Mouse (Mus musculus): ENCODE data around the gene Rab5c.

Rab5c gene

DNA sequence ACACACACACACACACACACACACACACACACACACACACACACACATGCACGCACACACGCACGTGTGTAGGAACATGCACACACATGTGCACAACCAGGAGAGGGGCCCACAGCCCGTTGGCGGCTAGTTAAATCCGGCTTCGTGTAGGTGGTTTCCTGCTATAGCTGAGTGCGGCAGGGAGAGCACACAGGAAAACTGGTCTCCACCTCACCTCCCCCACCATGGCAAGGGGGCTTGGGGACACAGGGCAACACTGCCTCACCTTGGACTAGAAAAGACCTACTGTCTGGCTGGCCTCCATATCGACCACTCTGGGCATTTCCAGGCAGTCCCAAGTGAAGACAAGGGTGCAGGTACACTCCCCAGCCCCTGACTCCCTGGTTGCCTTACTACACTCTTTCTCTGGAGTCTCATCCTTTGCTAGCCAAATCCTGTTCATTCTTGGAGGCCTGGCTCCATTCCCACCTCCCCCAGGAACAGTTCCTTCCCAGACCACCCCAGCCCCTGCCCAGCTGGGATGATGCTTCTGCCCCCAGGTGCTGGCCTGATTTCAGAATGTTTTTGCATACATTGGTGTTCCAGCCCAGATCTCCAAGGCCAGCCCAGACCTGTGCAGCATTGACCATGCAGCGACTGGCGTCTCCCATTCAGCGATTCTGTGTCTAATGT, 16.1 kb upstream of the Rab5c start:
- in situ Hi-C loops (cut with MboI, MseI), result no loop called here

- in situ Hi-C loops (cut with MboI, MseI), result no loop called here
Measured at GRCm38 (mm10) chr11:100752294-100752693, 14.3 kb upstream of the Rab5c start.

- in situ Hi-C loops (cut with MboI, MseI), result no loop called here
Measured at GRCm38 (mm10) chr11:100750127-100750526, 12.1 kb upstream of the Rab5c start.

DNA sequence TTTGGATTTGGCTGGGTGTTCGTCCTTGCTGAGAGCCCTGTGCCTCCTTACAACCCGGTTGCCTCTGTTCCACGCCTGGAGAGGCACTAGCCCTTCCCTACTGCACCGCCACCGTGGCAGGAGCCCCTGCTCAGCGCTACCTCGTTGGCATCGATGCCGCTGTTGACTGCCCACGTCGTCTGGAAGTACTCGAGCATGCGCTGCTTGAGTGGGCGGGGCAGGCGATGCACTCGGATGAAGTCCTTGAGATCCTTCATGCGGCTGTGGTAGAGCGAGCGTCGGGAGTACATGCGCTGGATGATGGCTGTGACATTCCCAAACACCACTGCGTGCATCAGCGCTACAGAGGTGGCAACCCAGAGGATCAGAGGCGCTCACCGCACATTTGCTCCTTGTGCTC, 11.5 kb upstream of the Rab5c start:
- in situ Hi-C loops (cut with MboI, MseI), result no loop called here

- in situ Hi-C loops (cut with MboI, MseI), result no loop called here
Measured at GRCm38 (mm10) chr11:100748620-100749019, 10.6 kb upstream of the Rab5c start.

GRCm38 (mm10) chr11:100747114-100747513, 9.1 kb upstream of the Rab5c start:
- in situ Hi-C loops (cut with MboI, MseI), result no loop called here

DNA sequence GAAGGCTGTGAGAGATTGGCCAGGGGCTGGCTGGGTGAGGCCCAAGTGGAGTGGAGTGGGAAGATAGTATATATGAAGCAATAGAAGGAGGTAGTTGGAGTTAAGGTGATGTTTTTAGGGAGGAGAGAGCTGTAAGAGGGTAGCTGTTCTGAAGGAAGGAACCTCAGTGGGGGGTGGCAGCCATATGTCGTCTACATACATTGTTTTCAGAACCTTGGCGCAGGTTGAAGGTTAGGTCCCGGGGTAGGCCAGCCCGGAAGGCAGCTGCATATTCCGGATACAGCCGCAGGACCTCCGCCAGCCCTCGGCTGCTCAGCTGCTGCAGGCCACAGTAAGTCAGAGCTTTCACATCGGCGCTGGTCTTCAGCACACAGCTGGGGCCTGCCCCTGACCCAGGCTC, 8.5 kb upstream of the Rab5c start:
- in situ Hi-C loops (cut with MboI, MseI), result no loop called here

DNA sequence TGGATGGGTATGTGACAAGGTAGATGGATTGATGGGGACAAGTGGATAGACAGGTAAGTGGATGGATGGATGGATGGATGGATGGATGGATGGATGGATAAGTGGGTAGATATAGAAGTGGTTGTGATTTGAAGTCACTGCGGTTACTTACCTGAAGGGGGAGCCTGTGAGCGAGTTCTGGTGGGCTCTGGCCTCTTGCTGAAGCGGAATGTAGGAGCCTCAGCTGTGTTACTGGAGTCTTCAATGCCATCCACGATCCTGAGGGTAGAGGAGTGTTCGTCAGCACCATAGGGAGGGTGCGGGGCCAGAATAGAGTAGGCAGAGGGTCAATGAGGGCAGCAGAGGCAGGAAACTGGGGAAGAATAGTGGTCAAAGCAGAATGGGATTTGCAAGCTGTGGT, 7.1 kb upstream of the Rab5c start:
- in situ Hi-C loops (cut with MboI, MseI), result no loop called here

- in situ Hi-C loops (cut with MboI, MseI), result no loop called here
Measured at GRCm38 (mm10) chr11:100741348-100741747, 3.3 kb upstream of the Rab5c start.

DNA sequence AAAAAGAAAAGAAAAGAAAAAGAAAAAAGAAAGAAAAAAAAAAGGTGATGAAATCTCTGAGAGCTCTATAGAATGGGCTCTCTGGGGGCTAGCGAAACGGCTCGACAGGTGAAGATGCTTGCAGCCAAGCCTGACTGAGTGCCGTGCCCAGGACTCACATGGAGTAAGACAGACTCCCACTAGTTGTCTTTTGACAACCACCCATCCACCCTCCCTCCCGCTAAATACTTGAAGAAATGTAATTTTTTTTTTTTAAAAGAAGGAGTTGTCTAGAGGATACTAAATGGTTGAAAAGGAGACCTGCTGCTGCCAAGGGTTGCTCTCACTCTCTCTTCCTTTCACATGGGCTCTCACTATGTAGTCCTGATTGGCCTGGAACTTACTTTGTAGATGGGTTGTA, 734 bp upstream of the Rab5c start:
- in situ Hi-C loops (cut with MboI, MseI), result no loop called here

GRCm38 (mm10) chr11:100737105-100737733, 796 bp downstream of the Rab5c start:
- in situ Hi-C loops (cut with MboI, MseI), result no loop called here

DNA sequence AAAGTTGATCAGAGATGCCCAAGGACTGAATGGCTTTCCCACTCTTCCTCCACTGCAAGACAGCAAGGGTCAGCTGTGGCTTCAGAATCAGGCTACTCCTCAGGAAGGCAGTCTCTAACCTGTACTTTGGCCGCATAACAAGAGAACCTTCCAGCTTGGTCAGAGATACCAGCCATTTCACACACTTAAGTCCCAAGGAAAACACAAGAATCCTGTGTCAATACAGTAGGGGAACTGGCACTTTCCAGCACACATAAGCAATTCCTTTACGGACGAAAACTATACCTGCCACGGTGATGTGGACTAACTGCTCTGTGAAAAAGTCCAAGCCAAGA, 1.3 kb downstream of the Rab5c start:
- in situ Hi-C loops (cut with MboI, MseI), result no loop called here

- in situ Hi-C loops (cut with MboI, MseI), result no loop called here
Measured at GRCm38 (mm10) chr11:100735954-100736745, 1.9 kb downstream of the Rab5c start.

DNA sequence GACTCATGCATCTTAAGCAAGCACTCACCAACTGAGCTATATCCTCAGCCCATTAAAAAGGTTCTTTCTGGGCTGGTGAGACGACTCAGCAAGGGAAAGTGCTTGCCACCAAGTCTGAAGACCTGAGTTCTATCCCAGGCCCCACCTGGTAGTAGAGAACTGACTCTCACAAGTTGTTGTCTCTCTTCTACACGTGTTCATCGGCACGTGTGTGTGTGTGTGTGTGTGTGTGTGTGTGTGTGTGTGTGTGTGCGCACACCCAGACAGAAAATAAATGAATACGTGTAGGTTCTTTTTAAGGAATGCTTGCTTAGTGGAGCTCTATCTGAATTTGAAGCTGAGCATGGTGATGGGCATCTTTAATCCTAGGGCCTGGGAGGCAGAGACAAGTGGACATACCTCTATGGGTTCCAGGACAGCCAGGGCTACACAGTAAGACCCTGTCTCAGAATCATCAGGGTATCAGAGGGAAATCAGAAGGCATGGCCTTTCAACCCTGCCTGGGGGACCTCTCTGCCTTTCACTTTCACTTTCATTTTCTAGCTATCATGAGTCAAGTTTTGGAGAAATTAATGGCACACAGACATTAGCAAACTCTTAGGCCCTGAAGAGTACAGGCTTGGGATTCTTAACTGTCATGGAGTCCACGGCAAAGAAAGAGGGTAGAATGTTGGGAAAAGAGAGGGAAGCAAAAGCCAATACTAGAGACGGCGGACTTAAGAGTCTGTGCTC, 2.7 kb downstream of the Rab5c start:
- in situ Hi-C loops (cut with MboI, MseI), result no loop called here

DNA sequence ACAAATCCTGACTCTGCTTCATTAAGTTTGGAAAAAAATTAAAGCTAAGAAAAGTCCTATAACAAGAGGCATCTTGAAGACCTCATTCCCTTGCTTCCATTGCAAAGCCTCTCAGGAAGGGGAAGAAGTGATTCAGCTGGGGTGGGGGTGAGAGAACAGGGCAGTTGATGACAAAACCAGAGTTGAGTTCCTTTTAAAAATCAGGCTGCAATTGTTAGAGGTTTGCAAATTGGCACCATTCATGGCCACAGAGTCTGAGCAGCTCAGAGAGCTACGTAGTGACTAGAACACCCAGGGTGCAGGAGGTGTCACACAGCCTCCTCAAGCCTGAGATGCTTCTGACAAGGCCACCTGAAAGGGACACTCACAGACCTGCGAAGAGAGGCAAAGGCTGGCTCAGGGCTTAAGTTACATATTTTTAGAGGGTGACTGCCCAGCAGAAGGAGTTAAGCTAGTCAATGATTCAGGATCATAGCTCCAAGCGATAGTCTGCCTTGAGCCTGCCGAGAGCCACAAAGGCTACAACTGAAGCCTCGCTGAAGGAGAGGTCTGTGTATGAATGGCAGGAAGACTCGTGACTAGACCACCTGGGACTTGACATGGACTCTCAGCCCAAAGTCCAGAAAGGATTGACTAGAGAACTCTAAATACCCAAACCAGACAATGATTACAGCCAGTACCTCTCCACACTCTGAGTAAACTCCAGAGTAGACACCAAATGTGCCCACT, 7.4 kb downstream of the Rab5c start:
- in situ Hi-C loops (cut with MboI, MseI), result no loop called here

DNA sequence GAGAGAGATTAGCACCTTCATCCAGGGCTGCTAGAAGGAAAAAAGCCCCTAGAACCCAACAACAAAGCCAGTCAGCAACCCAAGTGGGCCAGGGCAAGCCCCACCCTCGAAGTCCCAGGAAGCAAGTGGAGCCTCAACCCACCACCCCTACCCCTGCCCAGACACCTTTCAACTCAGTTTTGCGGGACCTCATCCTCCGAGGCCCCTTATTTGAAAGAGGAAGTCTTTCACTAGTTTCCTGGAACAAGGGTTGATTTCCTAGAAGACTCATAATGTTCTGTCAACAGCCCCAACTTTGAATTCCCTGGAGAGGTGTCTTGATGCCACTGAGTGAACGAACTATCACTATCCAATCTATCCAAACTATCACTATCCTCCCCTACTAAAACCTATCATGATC, 8.0 kb downstream of the Rab5c start:
- in situ Hi-C loops (cut with MboI, MseI), result no loop called here

GRCm38 (mm10) chr11:100728601-100729000, 9.4 kb downstream of the Rab5c start:
- in situ Hi-C loops (cut with MboI, MseI), result no loop called here

DNA sequence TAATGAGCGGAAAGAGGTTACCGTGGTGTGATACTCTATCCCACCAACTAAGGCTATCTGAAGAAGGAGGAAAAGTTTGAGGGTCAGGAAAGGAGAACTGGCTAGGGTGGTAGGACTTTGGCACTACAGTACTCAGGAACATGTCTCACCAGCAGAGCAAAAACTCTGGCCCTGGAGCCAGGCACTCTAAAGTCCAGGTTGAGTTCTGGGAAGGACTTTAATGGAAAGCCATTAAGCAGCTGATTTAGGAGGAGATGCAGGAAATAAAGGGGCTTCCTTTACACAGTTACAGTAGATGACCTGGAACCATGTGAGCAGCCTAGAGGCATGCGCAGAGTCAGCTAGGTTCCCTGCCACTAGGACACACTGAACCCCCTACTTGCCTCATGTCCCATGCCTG, 10.8 kb downstream of the Rab5c start:
- in situ Hi-C loops (cut with MboI, MseI), result no loop called here

DNA sequence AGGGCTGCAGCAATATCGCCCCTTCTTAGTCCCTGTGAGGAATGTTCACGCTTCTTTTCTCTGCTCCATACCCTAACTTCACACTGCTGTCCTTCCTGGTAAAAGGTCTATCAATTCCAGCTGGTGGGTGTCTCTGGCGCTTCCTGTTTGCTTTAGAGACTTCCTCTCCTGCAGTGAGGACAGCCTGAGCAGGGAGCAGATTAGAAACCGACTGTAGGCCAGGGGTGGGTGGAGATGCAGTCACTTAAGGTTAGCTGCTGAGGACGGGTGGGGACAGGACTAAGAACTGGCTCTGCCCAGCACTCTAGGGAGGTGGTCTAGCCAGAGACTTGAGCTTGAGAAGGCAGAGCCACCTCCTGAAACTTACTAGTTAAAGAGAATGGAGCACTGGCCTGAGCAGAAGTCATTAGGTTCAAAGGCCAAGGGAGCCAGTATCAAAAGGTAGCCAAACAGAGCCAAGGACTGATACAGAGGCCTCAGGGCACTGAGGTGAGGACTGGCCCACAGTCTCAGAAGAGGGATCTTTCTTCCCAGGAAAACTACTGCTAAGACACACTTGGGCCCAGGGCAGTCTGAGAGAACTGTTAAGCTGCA, 13.0 kb downstream of the Rab5c start:
- in situ Hi-C loops (cut with MboI, MseI), result no loop called here

GRCm38 (mm10) chr11:100722493-100723028, 15.5 kb downstream of the Rab5c start:
- in situ Hi-C loops (cut with MboI, MseI), result no loop called here
